Mouse (Mus musculus): Measurements from ENCODE around the gene Mrpl48. TPM values are rescaled to one million over a fixed set of nuclear protein-coding genes. Genes with fewer than 3 reads are reported as not detected.

The Mrpl48 gene
- total RNA-seq (2021) = 10 to 100 TPM; 73.3 to 78.9 TPM
- long read RNA-seq, experiment 1, full-length matches to known transcripts = 35 of 58 reads
- long read RNA-seq, experiment 1, partial matches to known transcripts = 4 of 58 reads
- long read RNA-seq, experiment 1, other reads (novel, unspliced or antisense) = 19 of 58 reads
- long read RNA-seq, experiment 2, full-length matches to known transcripts = 39 of 56 reads
- long read RNA-seq, experiment 2, partial matches to known transcripts = 2 of 56 reads
- long read RNA-seq, experiment 2, other reads (novel, unspliced or antisense) = 15 of 56 reads

DNA sequence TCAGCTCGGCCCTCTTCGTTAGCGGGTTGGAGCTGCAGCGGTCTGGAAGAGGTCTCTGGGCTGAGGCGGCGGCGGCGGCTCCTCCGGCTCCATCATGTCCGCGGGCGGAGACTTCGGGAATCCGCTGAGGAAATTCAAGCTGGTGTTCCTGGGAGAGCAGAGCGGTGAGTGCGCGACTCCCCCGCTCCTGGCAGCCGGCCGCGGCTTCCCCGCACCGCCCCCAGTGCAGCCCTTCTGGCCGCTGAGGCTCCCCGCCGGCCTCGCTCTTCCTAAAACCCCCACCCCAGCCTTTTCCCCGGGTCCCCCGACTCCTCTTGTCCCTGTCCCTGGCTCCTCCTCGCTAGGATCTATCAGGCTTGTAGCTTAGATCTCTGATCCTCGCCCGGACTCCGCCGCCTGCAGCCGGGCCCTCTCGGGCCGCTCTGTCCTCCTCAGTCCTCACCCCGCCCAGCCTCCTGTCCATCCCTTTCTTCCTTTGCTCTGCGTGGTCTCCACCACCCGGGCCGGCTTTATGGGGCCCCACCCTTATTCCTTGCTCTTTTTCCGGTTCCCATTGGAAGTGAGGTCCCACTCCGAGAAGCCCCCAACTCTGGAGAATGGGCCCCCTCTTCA, at the start of gene Mrpl48:
Gene Mrpl48 (minus strand): TSS at position 172 of the 612 bp plus-strand sequence.
- no peak for TF ChIP-seq CTCF (IDR thresholded peaks at IDR 0.05)
- intact Hi-C loops (cut with DNase I) = loop anchor here (5.0 to 10.0 kb wide), 4 partner anchors 51 to 381 kb away; partner anchors contain the start of genes C2cd3, Coa4, Pgm2l1 and Ppme1
- peak; percentile 55 to 71 for DNase-seq (ENCODE audit: extremely low spot score in 1 of 2, low spot score in 2 of 2)

GRCm38 (mm10) chr7:100656739-100657138, 48.6 kb upstream of the Mrpl48 start:
- peak in 1 of 2 experiments; percentile 43 for DNase-seq (ENCODE audit: extremely low spot score in 1 of 2, low spot score in 2 of 2)
- peak overlapping the region; percentile 31 for H3K4me3 ChIP-seq
- intact Hi-C loops (cut with DNase I) = no loop called here
- no peak for TF ChIP-seq CTCF (IDR thresholded peaks at IDR 0.05)
- H3K27ac ChIP-seq = peak overlapping the region; percentile 79

More for the DNA sequence above, at the start of gene Mrpl48:
- peak within 1 kb of the TSS; percentile 100 for H3K27ac ChIP-seq
- peak within 1 kb of the TSS; percentile 91 for H3K4me3 ChIP-seq

DNA sequence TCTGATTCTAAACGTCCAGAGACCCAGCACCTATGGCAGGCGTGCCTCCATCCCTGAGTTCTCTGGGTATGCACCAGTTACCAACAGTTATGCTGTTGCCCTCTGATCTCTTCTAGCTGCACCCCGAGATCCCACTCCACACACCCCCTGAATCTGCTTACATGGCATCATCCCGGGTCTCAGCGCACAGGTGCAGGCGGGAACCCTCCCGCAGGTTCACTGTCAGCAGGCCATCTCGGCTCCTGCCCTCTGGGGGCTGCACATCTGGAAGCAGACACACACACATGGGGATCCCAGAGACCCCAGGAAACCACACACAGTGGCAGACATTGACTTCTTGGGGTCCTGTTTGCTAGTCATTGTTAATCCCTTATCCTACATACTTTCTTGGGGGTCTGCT, 46.3 kb upstream of the Mrpl48 start:
- no peak for TF ChIP-seq CTCF (IDR thresholded peaks at IDR 0.05)
- H3K27ac ChIP-seq = peak overlapping the region; percentile 79
- intact Hi-C loops (cut with DNase I) = no loop called here

GRCm38 (mm10) chr7:100653480-100654266, 45.6 kb upstream of the Mrpl48 start:
- peak overlapping the region; percentile 79 for H3K27ac ChIP-seq
- intact Hi-C loops (cut with DNase I) = no loop called here
- no peak overlapping the region for H3K4me3 ChIP-seq
- TF ChIP-seq CTCF (IDR thresholded peaks at IDR 0.05) = no peak
- peak; percentile 15 to 35 for DNase-seq (ENCODE audit: extremely low spot score in 1 of 2, low spot score in 2 of 2)

More for the DNA sequence above, 46.3 kb upstream of the Mrpl48 start:
- no peak for DNase-seq (ENCODE audit: extremely low spot score in 1 of 2, low spot score in 2 of 2)
- 0 out of 2 replicates have a peak overlapping the region, but pooled peaks have one; percentile 14 for H3K4me3 ChIP-seq

- Histone ChIP-seq H3K4me3 (no peak overlapping the region), H3K27ac (no peak overlapping the region)
- DNase-seq (ENCODE audit: extremely low spot score in 1 of 2, low spot score in 2 of 2) = peak in 1 of 2 experiments; percentile 11
- no peak for TF ChIP-seq CTCF (IDR thresholded peaks at IDR 0.05)
- intact Hi-C loops (cut with DNase I) = no loop called here
Observed at GRCm38 (mm10) chr7:100651011-100651410, 42.9 kb upstream of the Mrpl48 start.

DNA sequence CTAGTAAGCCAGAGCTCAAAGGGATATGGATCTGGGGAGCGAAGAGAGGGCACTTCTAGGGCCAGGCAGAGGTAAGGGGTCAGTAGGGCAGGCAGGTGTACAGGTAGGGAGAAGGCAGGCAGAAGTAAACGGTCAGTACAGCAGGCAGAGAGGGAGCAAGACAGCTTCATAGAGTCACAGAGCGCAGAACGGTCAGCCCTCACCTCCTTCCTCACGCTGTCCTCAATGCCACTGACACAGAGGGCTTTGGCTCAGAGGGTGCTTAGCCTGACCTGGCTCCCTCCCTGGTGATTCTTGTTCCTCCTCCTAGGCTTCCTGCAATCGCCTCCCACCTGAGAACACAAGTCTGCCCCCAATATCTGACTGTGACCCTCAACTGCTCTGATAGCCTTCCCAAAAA, 42.3 kb upstream of the Mrpl48 start:
- no peak for TF ChIP-seq CTCF (IDR thresholded peaks at IDR 0.05)
- H3K27ac ChIP-seq = no peak overlapping the region
- intact Hi-C loops (cut with DNase I) = no loop called here
- no peak overlapping the region for H3K4me3 ChIP-seq
- DNase-seq (ENCODE audit: extremely low spot score in 1 of 2, low spot score in 2 of 2) = no peak

DNA sequence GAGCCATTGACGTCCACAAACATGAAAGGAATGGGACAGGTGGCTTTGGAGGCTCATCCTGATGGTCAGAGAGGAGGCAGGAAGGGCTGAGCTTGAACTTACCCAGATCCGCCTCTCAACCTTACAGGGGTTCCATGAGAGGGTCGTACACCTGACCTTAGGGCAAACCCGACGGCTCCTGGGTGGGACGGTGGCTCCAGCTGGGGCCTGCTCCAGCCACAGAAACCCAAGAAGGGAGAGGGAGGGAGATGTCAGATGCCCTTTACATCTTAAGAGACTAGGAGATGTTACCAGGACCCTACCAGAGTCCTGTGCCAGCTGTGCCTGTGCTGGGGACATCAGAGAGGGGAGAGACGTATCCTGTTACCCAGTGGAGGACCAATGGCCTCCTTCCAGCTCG, 41.7 kb upstream of the Mrpl48 start:
- peak in 1 of 2 experiments; percentile 6 for DNase-seq (ENCODE audit: extremely low spot score in 1 of 2, low spot score in 2 of 2)
- Histone ChIP-seq H3K4me3 (no peak overlapping the region), H3K27ac (no peak overlapping the region)
- TF ChIP-seq CTCF (IDR thresholded peaks at IDR 0.05) = no peak
- intact Hi-C loops (cut with DNase I) = no loop called here

GRCm38 (mm10) chr7:100649095-100649494, 41.0 kb upstream of the Mrpl48 start:
- Histone ChIP-seq H3K27ac (no peak overlapping the region), H3K4me3 (no peak overlapping the region)
- intact Hi-C loops (cut with DNase I) = no loop called here
- DNase-seq (ENCODE audit: extremely low spot score in 1 of 2, low spot score in 2 of 2) = no peak
- no peak for TF ChIP-seq CTCF (IDR thresholded peaks at IDR 0.05)

DNA sequence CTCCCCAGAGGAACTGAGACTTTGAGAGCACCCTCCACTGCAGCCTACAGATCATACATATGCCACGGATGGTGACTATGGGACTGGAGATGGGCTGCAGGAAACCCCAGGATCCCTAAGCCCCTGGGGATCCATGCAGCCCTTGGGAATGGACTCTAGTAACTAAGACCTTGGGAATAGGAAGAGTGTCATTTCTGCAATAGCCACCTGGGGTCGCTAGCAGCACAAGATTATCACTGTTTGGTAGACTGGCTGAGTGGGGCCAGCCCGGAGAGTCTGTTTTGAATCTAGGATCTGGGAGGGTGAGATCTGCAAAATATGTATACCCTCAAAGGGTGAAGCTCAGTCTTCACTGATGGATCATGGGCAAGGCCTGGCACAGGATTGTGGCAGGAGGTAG, 37.0 kb upstream of the Mrpl48 start:
- TF ChIP-seq CTCF (IDR thresholded peaks at IDR 0.05) = peak; percentile 81
- H3K27ac ChIP-seq = no peak overlapping the region
- intact Hi-C loops (cut with DNase I) = loop anchor here (1.0 kb wide), 1 partner anchor 39 kb away; no protein-coding TSS in a partner anchor
- DNase-seq (ENCODE audit: extremely low spot score in 1 of 2, low spot score in 2 of 2) = peak; percentile 70 to 71
- H3K4me3 ChIP-seq = no peak overlapping the region

DNA sequence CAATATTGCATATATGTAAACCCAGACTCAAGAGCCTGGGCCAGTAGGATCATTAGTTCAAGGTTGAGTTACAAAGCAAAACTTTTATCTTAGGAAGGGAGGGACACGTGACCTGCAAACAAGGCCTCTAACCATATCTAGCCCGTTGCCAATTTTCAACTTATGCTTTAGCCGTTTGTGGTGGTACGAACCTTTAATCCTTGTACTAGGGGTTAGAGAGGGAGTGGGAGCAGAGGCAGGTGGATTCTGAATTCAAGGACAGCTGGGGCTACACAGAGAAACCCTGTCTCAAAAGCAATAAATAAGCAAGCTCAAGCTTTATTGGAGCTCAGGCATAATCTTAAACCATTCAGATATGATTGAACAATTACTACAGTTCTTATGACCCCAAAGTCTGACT, 34.3 kb upstream of the Mrpl48 start:
- H3K4me3 ChIP-seq = no peak overlapping the region
- TF ChIP-seq CTCF (IDR thresholded peaks at IDR 0.05) = no peak
- no peak for DNase-seq (ENCODE audit: extremely low spot score in 1 of 2, low spot score in 2 of 2)
- intact Hi-C loops (cut with DNase I) = no loop called here
- H3K27ac ChIP-seq = no peak overlapping the region

DNA sequence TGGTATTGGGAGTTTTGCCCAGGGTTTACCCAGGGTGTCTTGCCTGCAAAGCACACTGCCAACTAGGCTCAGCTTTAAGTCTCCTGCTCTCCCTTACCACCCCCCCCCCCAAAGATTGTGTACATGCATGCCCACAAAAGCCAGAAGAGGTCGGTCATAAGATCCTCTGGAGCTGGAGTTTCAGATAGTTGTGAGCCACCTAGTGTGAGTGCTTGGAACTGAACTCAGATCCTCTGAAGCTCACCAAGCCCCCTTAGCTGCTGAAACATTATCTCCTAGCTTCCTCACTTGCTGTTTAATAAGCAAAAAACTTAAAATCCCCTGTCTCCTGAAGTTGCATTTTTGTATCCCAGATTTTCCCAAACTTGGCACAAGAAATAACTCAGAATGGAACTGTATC, 29.6 kb upstream of the Mrpl48 start:
- Histone ChIP-seq H3K27ac (no peak overlapping the region), H3K4me3 (no peak overlapping the region)
- intact Hi-C loops (cut with DNase I) = loop anchor here (2.0 to 5.0 kb wide), 2 partner anchors 117 to 1335 kb away; no protein-coding TSS in a partner anchor
- no peak for DNase-seq (ENCODE audit: extremely low spot score in 1 of 2, low spot score in 2 of 2)
- peak; percentile 59 for TF ChIP-seq CTCF (IDR thresholded peaks at IDR 0.05)

DNA sequence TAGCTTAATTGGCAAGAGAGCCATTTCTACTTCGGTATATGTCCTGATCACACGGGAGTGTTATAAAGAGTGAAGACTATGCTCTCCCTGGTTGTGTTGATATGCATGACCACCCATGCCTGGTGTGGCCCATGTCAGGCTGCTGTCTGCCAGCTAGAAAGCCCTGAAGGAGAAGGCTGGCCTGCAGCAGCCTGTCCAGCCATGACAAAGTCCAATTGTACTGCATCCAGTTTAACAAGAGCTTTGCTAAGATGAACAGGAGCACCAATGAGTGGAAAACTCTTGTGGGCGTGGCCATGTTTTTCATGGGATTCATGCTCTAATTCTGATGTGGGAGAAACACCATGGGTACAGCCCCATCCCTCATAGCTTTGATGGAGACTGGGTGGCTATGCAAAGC, 16.4 kb upstream of the Mrpl48 start:
- DNase-seq (ENCODE audit: extremely low spot score in 1 of 2, low spot score in 2 of 2) = no peak
- intact Hi-C loops (cut with DNase I) = no loop called here
- TF ChIP-seq CTCF (IDR thresholded peaks at IDR 0.05) = no peak
- Histone ChIP-seq H3K4me3 (no peak overlapping the region), H3K27ac (no peak overlapping the region)

Measured in left cerebral cortex, adult 2 months (tissue).